Comparison of ENCODE assay signal across 23 mouse cellular contexts in the genomic region with DNA sequence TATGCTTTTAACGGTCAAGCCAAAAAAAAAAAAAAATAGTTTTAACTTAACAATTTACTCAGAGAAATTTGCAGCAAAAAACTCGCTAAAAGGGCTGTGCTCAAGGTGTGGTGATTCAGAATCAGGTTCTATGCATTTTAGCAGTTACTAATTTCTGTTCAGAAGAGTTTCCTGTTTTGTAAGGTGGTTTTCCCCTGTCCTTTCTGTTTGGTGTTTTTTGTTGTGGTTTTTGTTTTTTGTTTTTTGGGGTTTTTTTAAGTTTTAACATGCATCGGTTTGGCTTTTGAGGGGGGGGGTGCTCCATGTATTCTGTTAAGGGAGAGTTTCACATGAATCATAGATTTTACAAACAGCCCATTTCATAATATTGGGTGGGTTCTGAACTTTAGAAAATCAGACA.
DNase-seq lines count a peak whose midpoint lies in the region; ATAC-seq and TF ChIP-seq lines count a peak whose summit lies in the region.
"Had no signal": no experiment of that assay in that cellular context is flagged by ENCODE, and none has a peak within 500 bp of the region (broad histone marks: within the 10 kb centered on the region; RNA-seq: fewer than 3 reads in every experiment).

No protein-coding gene starts in this region.

- H3K4me3 ChIP-seq in liver, embryonic 16.5 days (ENCODE audit: low read depth, low read length) = peak overlapping the region; percentile 18
- no peak overlapping the region for H3K4me3 ChIP-seq in embryonic fibroblast, embryonic 13.5 days (ENCODE audit: insufficient read depth, low read length)
- no peak overlapping the region for H3K4me3 ChIP-seq in kidney, embryonic 15.5 days (replicated peaks)
- no peak overlapping the region for H3K4me3 ChIP-seq in midbrain, embryonic 11.5 days (ENCODE audit: low read depth, low read length)
- H3K4me3 ChIP-seq: embryonic facial prominence, embryonic 15.5 days; forebrain, embryonic 10.5 days; heart, embryonic 12.5 days; limb, embryonic 15.5 days had no signal

- no peak for ATAC-seq in liver, embryonic 16.5 days (ENCODE audit: low read depth)
- no peak for ATAC-seq in kidney, embryonic 15.5 days (replicated peaks; ENCODE audit: low FRiP score)
- ATAC-seq in midbrain, embryonic 11.5 days (ENCODE audit: low FRiP score) = no peak
- ATAC-seq: hindbrain, embryonic 16.5 days; lung, postnatal 0 days; midbrain, embryonic 16.5 days had no signal

- no peaks in the 10 kb centered on the region; the same call in 1 of the 2 replicates for H3K4me1 ChIP-seq in liver, embryonic 16.5 days (ENCODE audit: control insufficient read depth, low read depth, low read length)
- no peaks in the 10 kb centered on the region for H3K4me1 ChIP-seq in embryonic fibroblast, embryonic 13.5 days (ENCODE audit: control insufficient read depth, insufficient read depth, low read length)
- H3K4me1 ChIP-seq in kidney, embryonic 15.5 days = no peaks in the 10 kb centered on the region
- no peaks in the 10 kb centered on the region for H3K4me1 ChIP-seq in midbrain, embryonic 11.5 days (ENCODE audit: control insufficient read depth, insufficient read depth, low read length)
- H3K4me1 ChIP-seq: embryonic facial prominence, embryonic 15.5 days; forebrain, embryonic 10.5 days; heart, embryonic 12.5 days; limb, embryonic 15.5 days had no signal

- DNase-seq in liver = no peak
- peak; percentile 75 for DNase-seq in CD4-positive helper T cell, adult 2 months (ENCODE audit: low read depth, low spot score)
- peak; percentile 66 for DNase-seq in CD4-positive, CD25-positive, alpha-beta regulatory T cell, adult 2 months (ENCODE audit: low read depth, low spot score)
- no peak for DNase-seq in embryo, embryonic 9.5 days (ENCODE audit: extremely low spot score)
- no peak for DNase-seq in midbrain, embryonic 11.5 days (ENCODE audit: low spot score, missing footprints)
- DNase-seq: cerebellum, adult 11-12 months; cerebellum, postnatal 25 days; embryo, embryonic 11 days; heart, postnatal 4 days; kidney, adult 11 months; right cerebral cortex, postnatal 25 days had no signal

- H3K36me3 ChIP-seq in liver, embryonic 16.5 days (ENCODE audit: control insufficient read depth, insufficient read depth) = peaks cover 47% of the 10 kb centered on the region
- H3K36me3 ChIP-seq in kidney, embryonic 15.5 days = peaks cover 77% of the 10 kb centered on the region
- H3K36me3 ChIP-seq in midbrain, embryonic 11.5 days (ENCODE audit: control insufficient read depth, insufficient read depth, low read length) = 0 out of 2 replicates have a peak, but pooled peaks cover 2% of the 10 kb centered on the region

- no peak overlapping the region for H3K27ac ChIP-seq in liver, embryonic 16.5 days (ENCODE audit: low read length)
- H3K27ac ChIP-seq in embryonic fibroblast, embryonic 13.5 days (ENCODE audit: insufficient read depth, low read length) = 0 out of 2 replicates have a peak overlapping the region, but pooled peaks have one; percentile 25
- H3K27ac ChIP-seq in kidney, embryonic 15.5 days = no peak overlapping the region
- H3K27ac ChIP-seq in midbrain, embryonic 11.5 days (ENCODE audit: low read depth, low read length) = no peak overlapping the region
- H3K27ac ChIP-seq: embryonic facial prominence, embryonic 15.5 days; forebrain, embryonic 10.5 days; kidney, postnatal 0 days; limb, embryonic 15.5 days; stomach, postnatal 0 days had no signal

- no peak for TF ChIP-seq CTCF in embryonic fibroblast, embryonic 13.5 days (IDR thresholded peaks at IDR 0.05; ENCODE audit: borderline replicate concordance, insufficient read depth, low read length)

- no peak for TF ChIP-seq POLR2A in embryonic fibroblast, embryonic 13.5 days (IDR thresholded peaks at IDR 0.05; ENCODE audit: low read depth, low read length)

- 53% methylated on average over 3 of the region's 3 CpGs for WGBS in liver, embryonic 16.5 days (ENCODE audit: insufficient replicate concordance)
- 94% methylated on average over 3 of the region's 3 CpGs for WGBS in kidney, embryonic 15.5 days
- WGBS in midbrain, embryonic 11.5 days = 97% methylated on average over 3 of the region's 3 CpGs

- H3K9ac ChIP-seq in liver, embryonic 16.5 days (ENCODE audit: low read depth, low read length) = no peak overlapping the region
- no peak overlapping the region for H3K9ac ChIP-seq in kidney, embryonic 15.5 days
- H3K9ac ChIP-seq in midbrain, embryonic 11.5 days (ENCODE audit: low read length) = no peak overlapping the region
- H3K9ac ChIP-seq: embryonic facial prominence, embryonic 15.5 days; heart, embryonic 12.5 days; limb, embryonic 15.5 days had no signal

- H3K9me3 ChIP-seq in liver, embryonic 16.5 days (replicated peaks; ENCODE audit: control insufficient read depth, low read length) = no peaks in the 10 kb centered on the region
- no peaks in the 10 kb centered on the region for H3K9me3 ChIP-seq in kidney, embryonic 15.5 days (replicated peaks)
- no peaks in the 10 kb centered on the region for H3K9me3 ChIP-seq in midbrain, embryonic 11.5 days (ENCODE audit: control insufficient read depth, low read length)
- H3K9me3 ChIP-seq: embryonic facial prominence, embryonic 15.5 days; forebrain, embryonic 10.5 days; heart, embryonic 12.5 days; limb, embryonic 15.5 days had no signal

- H3K27me3 ChIP-seq in liver, embryonic 16.5 days (ENCODE audit: control insufficient read depth, insufficient read depth, low read depth, low read length) = no peaks in the 10 kb centered on the region
- no peaks in the 10 kb centered on the region for H3K27me3 ChIP-seq in kidney, embryonic 15.5 days
- no peaks in the 10 kb centered on the region for H3K27me3 ChIP-seq in midbrain, embryonic 11.5 days (ENCODE audit: control insufficient read depth, insufficient read depth, low read length)
- H3K27me3 ChIP-seq: embryonic facial prominence, embryonic 15.5 days; heart, embryonic 12.5 days; limb, embryonic 15.5 days had no signal

- H3K4me2 ChIP-seq in liver, embryonic 16.5 days (ENCODE audit: low read depth, low read length) = 0 out of 2 replicates have a peak overlapping the region, but pooled peaks have one; percentile 15
- no peak overlapping the region for H3K4me2 ChIP-seq in kidney, embryonic 15.5 days
- H3K4me2 ChIP-seq in midbrain, embryonic 11.5 days = no peak overlapping the region
- H3K4me2 ChIP-seq: embryonic facial prominence, embryonic 15.5 days; heart, embryonic 12.5 days; limb, embryonic 15.5 days had no signal

Comparison
In these comparisons a context has a peak if more than half of its experiments do, and no peak if none do; other contexts are left out.
1. DNase-seq: peak in CD4-positive helper T cell, adult 2 months (single experiment) and CD4-positive, CD25-positive, alpha-beta regulatory T cell, adult 2 months (single experiment); none in liver (single experiment), embryo, embryonic 9.5 days (single experiment) and midbrain, embryonic 11.5 days (single experiment).